Mouse (Mus musculus) stomach, embryonic 15.5 days (tissue): ENCODE results near the gene Slc26a1. TPM values are rescaled to one million over a fixed set of nuclear protein-coding genes. Genes with fewer than 3 reads are reported as not detected.

Experiments
- ATAC-seq: fragments of 200-750 bp; cut with Nextera tagmentation; 2 replicates; pipeline ENCODE4 v1.8.0; 2017; ENCODE audit warnings: low read depth, moderate number of reproducible peaks, moderate TSS enrichment; ENCODE audit not compliant: insufficient read depth, low FRiP score
- H3K27ac ChIP-seq: fragments of 300-500 bp; sonication (generic); 2 replicates; pipeline ENCODE4 v1.5.1; 2015; ENCODE audit warnings: mild to moderate bottlenecking, inconsistent platforms
- H3K27me3 ChIP-seq: fragments of 300-500 bp; sonication (generic); replicated peaks from 2 replicates; pipeline ENCODE4 v1.6.1; 2015; ENCODE audit warnings: inconsistent platforms
- H3K36me3 ChIP-seq: fragments of 300-500 bp; sonication (generic); 2 replicates; pipeline ENCODE4 v1.6.1; 2015; ENCODE audit warnings: inconsistent platforms
- H3K4me1 ChIP-seq: fragments of 300-500 bp; sonication (generic); 2 replicates; pipeline ENCODE4 v1.6.1; 2015; ENCODE audit warnings: inconsistent platforms
- H3K4me2 ChIP-seq: fragments of 300-500 bp; sonication (generic); 2 replicates; pipeline ENCODE4 v1.6.1; 2015; ENCODE audit warnings: mild to moderate bottlenecking, inconsistent platforms
- H3K4me3 ChIP-seq: fragments of 300-500 bp; sonication (generic); replicated peaks from 2 replicates; pipeline ENCODE4 v1.5.1; 2015; ENCODE audit warnings: inconsistent platforms
- H3K9ac ChIP-seq: fragments of 300-500 bp; sonication (generic); 2 replicates; pipeline ENCODE4 v1.6.1; 2015; ENCODE audit warnings: inconsistent platforms
- H3K9me3 ChIP-seq: fragments of 300-500 bp; sonication (generic); 2 replicates; pipeline ENCODE4 v1.6.1; 2016; ENCODE audit warnings: inconsistent platforms
- WGBS: fragments of 180-500 bp; shearing (Covaris S2); methylation state at CpG from one replicate; pipeline ENCODE4 v1.1.7; 2015; 5-methylcytosine and 5-hydroxymethylcytosine counted together
- polyA plus RNA-seq: library from polyadenylated mRNA; unstranded; fragments of >200 nt; fragmentation: Nextera tagmentation; extraction: Ambion mirVana; gene quantifications from 2 replicates; pipeline ENCODE4 v1.2.1, GENCODE M21; 2015

The Slc26a1 gene
- polyA plus RNA-seq, 1 experiment from 2014 or later: 2.6 TPM

- no peak overlapping the region for H3K4me2 ChIP-seq
- H3K27ac ChIP-seq: no peak overlapping the region
- H3K9ac ChIP-seq: no peak overlapping the region
- ATAC-seq: no peak
- no peaks in the 10 kb centered on the region for H3K9me3 ChIP-seq
- H3K4me3 ChIP-seq: no peak overlapping the region
- H3K4me1 ChIP-seq: peaks cover 12% of the 10 kb centered on the region
- no peaks in the 10 kb centered on the region for H3K27me3 ChIP-seq
- WGBS: 84% methylated on average over 6 of the region's 6 CpGs
- H3K36me3 ChIP-seq: no peaks in the 10 kb centered on the region
Observed at GRCm38 (mm10) chr5:108680871-108681270, 5.5 kb upstream of the Slc26a1 start.

- no peak overlapping the region for H3K4me3 ChIP-seq
- H3K9me3 ChIP-seq: no peaks in the 10 kb centered on the region
- no peak overlapping the region for H3K4me2 ChIP-seq
- no peak overlapping the region for H3K27ac ChIP-seq
- peaks cover 12% of the 10 kb centered on the region for H3K4me1 ChIP-seq
- no peaks in the 10 kb centered on the region for H3K36me3 ChIP-seq
- H3K27me3 ChIP-seq: no peaks in the 10 kb centered on the region
- H3K9ac ChIP-seq: no peak overlapping the region
- ATAC-seq: no peak
- 50% methylated on average over 3 of the region's 3 CpGs for WGBS
Observed at GRCm38 (mm10) chr5:108679909-108680308, 4.5 kb upstream of the Slc26a1 start.

- H3K4me1 ChIP-seq: peaks cover 12% of the 10 kb centered on the region
- no peaks in the 10 kb centered on the region for H3K9me3 ChIP-seq
- no peaks in the 10 kb centered on the region for H3K27me3 ChIP-seq
- WGBS: 91% methylated on average over 6 of the region's 6 CpGs
- H3K27ac ChIP-seq: no peak overlapping the region
- ATAC-seq: no peak
- H3K9ac ChIP-seq: no peak overlapping the region
- no peaks in the 10 kb centered on the region for H3K36me3 ChIP-seq
- no peak overlapping the region for H3K4me3 ChIP-seq
- H3K4me2 ChIP-seq: no peak overlapping the region
Observed at GRCm38 (mm10) chr5:108678296-108678854, 3.0 kb upstream of the Slc26a1 start.

- H3K27me3 ChIP-seq: no peaks in the 10 kb centered on the region
- H3K4me2 ChIP-seq: peak overlapping the region; percentile 65
- ATAC-seq: peak; percentile 59
- H3K9ac ChIP-seq: 0 out of 2 replicates have a peak overlapping the region, but pooled peaks have one; percentile 29
- H3K4me3 ChIP-seq: peak overlapping the region; percentile 36
- 8% methylated on average over 25 of the region's 25 CpGs for WGBS
- H3K4me1 ChIP-seq: peaks cover 12% of the 10 kb centered on the region
- H3K27ac ChIP-seq: peak overlapping the region; percentile 68
- no peaks in the 10 kb centered on the region for H3K9me3 ChIP-seq
- 0 out of 2 replicates have a peak, but pooled peaks cover 5% of the 10 kb centered on the region for H3K36me3 ChIP-seq
Observed at GRCm38 (mm10) chr5:108677605-108678295, 2.4 kb upstream of the Slc26a1 start.

DNA sequence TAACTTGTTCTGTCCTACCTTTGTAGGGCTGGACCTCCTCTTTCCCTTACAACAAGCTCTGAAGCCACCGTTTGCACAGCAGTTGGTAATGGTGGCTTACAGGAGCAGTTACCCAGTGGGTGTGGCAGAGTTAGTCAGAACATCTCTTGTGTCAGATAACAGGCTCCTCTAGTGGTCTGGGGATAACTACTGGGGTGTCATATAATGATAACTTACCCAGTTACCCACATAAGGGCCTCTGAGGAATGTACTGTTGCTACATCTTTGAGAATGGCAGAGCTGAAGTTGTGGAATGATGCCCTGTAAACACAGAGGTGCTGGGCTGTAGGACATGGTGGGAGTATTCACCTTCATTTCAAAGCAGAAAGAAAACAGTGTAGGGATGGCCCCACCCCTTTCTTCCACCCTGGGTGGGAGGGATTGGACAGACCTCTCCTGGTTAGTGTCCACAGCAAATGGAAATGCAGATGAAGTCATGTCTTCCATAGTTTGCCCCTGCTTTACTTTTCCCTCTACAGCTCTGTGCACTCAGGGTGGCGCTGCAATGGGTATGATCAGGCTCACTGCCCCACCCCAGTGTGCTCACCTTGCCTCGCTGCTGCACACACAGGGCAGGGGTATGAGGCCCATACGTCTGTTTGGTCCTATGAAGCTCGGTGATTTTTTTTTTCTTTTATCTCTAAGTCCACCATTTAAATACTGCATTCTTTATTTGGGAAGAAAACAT lies 1.6 kb upstream of the Slc26a1 start:
- H3K27ac ChIP-seq: peak overlapping the region; percentile 68
- H3K9ac ChIP-seq: no peak overlapping the region
- H3K9me3 ChIP-seq: no peaks in the 10 kb centered on the region
- 11% methylated on average over 5 of the region's 5 CpGs for WGBS
- peak overlapping the region; percentile 36 for H3K4me3 ChIP-seq
- H3K4me2 ChIP-seq: peak overlapping the region; percentile 65
- H3K27me3 ChIP-seq: no peaks in the 10 kb centered on the region
- peaks cover 12% of the 10 kb centered on the region for H3K4me1 ChIP-seq
- peaks cover 12% of the 10 kb centered on the region; the same call in 1 of the 2 replicates for H3K36me3 ChIP-seq
- ATAC-seq: peak; percentile 66

GRCm38 (mm10) chr5:108674624-108675023 lies 745 bp downstream of the Slc26a1 start:
- Histone ChIP-seq H3K4me3 (no peak overlapping the region), H3K4me1 (peaks cover 15% of the 10 kb centered on the region), H3K9me3 (no peaks in the 10 kb centered on the region), H3K4me2 (no peak overlapping the region), H3K27ac (no peak overlapping the region), H3K9ac (no peak overlapping the region), H3K27me3 (no peaks in the 10 kb centered on the region), H3K36me3 (peaks cover 15% of the 10 kb centered on the region; the same call in 1 of the 2 replicates)
- 75% methylated on average over 2 of the region's 2 CpGs for WGBS
- ATAC-seq: no peak

DNA sequence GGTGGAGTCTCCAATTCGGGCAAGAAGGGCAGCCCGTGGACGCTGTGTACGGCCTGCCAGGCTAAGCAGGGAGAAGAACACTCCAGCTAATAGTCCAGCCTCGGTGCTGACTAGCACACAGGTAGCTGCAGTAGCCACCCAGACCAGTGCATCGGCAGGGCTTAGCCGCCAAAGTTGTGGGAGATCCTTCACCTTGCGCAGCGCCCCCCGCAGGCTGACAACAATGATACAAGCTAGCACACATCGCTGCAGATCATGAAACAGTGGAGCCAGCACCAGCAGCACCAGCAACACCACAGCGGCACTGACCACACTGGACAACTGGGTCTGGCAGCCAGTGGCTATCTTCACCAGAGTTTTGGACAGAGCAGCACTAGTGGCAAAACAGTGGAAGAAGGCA lies 3.6 kb downstream of the Slc26a1 start:
- Histone ChIP-seq H3K27me3 (no peaks in the 10 kb centered on the region), H3K36me3 (peaks cover 15% of the 10 kb centered on the region; the same call in 1 of the 2 replicates), H3K9me3 (no peaks in the 10 kb centered on the region), H3K4me1 (peaks cover 10% of the 10 kb centered on the region), H3K27ac (no peak overlapping the region), H3K4me3 (no peak overlapping the region), H3K4me2 (no peak overlapping the region), H3K9ac (no peak overlapping the region)
- WGBS: 95% methylated on average over 12 of the region's 12 CpGs
- ATAC-seq: no peak

DNA sequence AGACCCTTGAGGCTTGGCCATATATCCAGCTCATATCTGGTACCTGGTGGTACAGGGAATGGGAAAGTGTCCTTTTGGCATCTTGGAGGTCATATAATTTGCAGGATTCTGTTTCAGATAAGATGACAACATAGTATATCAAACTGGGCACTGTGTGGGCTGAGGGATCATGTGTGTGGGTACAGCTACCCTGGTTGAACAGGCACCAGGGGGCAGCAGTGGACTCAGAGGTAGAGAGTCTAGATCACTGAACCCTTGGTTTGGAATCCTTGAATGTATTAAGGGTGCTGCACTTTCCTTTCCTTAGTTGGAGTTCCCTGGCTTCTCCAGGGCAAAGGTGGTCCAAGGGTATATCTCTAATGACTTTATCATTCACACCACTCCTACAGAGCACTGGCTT lies 4.6 kb downstream of the Slc26a1 start:
- Histone ChIP-seq H3K27me3 (no peaks in the 10 kb centered on the region), H3K4me3 (no peak overlapping the region)

DNA sequence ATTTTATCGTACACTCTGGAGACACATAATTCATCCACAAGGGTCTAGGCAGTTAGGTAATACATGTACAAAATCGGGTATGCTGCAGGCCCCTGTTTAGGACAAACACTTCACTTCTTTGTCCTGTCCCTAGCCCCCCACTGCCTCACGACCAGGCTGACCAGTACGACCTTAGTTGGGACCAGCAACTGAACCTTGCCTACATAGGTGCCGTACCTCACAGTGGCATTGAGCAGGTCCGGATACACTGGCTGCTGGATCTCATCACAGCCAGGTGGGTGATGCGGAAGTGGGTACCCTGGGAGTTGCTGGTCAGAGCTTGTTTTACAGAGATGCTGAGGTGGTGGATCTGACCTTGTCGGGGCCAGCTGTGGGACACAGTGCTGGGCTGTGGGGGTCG lies 5.4 kb downstream of the Slc26a1 start:
- no peak overlapping the region; the same call in 1 of the 2 replicates for H3K9ac ChIP-seq

More for the DNA sequence above, 4.6 kb downstream of the Slc26a1 start:
- H3K4me2 ChIP-seq: no peak overlapping the region
- peaks cover 10% of the 10 kb centered on the region for H3K4me1 ChIP-seq
- H3K9me3 ChIP-seq: no peaks in the 10 kb centered on the region
- peaks cover 15% of the 10 kb centered on the region; the same call in 1 of the 2 replicates for H3K36me3 ChIP-seq
- no peak overlapping the region for H3K9ac ChIP-seq
- H3K27ac ChIP-seq: no peak overlapping the region
- peak; percentile 29; the same call in 1 of the 2 replicates for ATAC-seq

GRCm38 (mm10) chr5:108668977-108669936 lies 6.1 kb downstream of the Slc26a1 start, which contains the start of gene Dgkq:
Dgkq (minus strand) TSS chr5:108669672.
- Histone ChIP-seq H3K36me3 (peaks cover 15% of the 10 kb centered on the region; the same call in 1 of the 2 replicates), H3K27ac (peak within 1 kb of the TSS; percentile 89), H3K27me3 (no peaks in the 10 kb centered on the region), H3K9ac (peak within 1 kb of the TSS; percentile 68), H3K9me3 (no peaks in the 10 kb centered on the region), H3K4me2 (peak within 1 kb of the TSS; percentile 80), H3K4me3 (peak within 1 kb of the TSS; percentile 59), H3K4me1 (peaks cover 10% of the 10 kb centered on the region)
- peak; percentile 85 for ATAC-seq
- WGBS: 4% methylated on average over 43 of the region's 43 CpGs

More for the DNA sequence above, 5.4 kb downstream of the Slc26a1 start:
- peak overlapping the region; percentile 89; the same call in 1 of the 2 replicates for H3K27ac ChIP-seq
- H3K27me3 ChIP-seq: no peaks in the 10 kb centered on the region
- H3K4me3 ChIP-seq: peak overlapping the region; percentile 59; the same call in 1 of the 2 replicates
- H3K36me3 ChIP-seq: peaks cover 15% of the 10 kb centered on the region; the same call in 1 of the 2 replicates
- peaks cover 10% of the 10 kb centered on the region for H3K4me1 ChIP-seq
- WGBS: 69% methylated on average over 9 of the region's 9 CpGs
- no peak for ATAC-seq
- no peaks in the 10 kb centered on the region for H3K9me3 ChIP-seq
- H3K4me2 ChIP-seq: peak overlapping the region; percentile 80
